Mouse (Mus musculus) intestine, embryonic 15.5 days (tissue): Measurements from ENCODE around the gene Csf3r. TPM values are rescaled to one million over a fixed set of nuclear protein-coding genes. Genes with fewer than 3 reads are reported as not detected.
"Not testable (repeated sequence)": the region's sequence is repeated elsewhere in the genome, so short reads cannot be mapped to it uniquely, and the experiment has no call there.

ENCODE experiments used
- ATAC-seq: fragments of 200-750 bp; cut with Nextera tagmentation; 2 replicates; pipeline ENCODE4 v1.8.0; 2017; ENCODE audit warnings: moderate TSS enrichment, moderate library complexity
- H3K27ac ChIP-seq: fragments of 300-500 bp; sonication (generic); 2 replicates; pipeline ENCODE4 v1.5.1; 2015; ENCODE audit warnings: mild to moderate bottlenecking, inconsistent platforms
- H3K27me3 ChIP-seq: fragments of 300-500 bp; sonication (generic); replicated peaks from 2 replicates; pipeline ENCODE4 v1.6.1; 2015; ENCODE audit warnings: inconsistent platforms
- H3K36me3 ChIP-seq: fragments of 300-500 bp; sonication (generic); 2 replicates; pipeline ENCODE4 v1.6.1; 2015; ENCODE audit warnings: inconsistent platforms
- H3K4me1 ChIP-seq: fragments of 300-500 bp; sonication (generic); replicated peaks from 2 replicates; pipeline ENCODE4 v1.6.1; 2015; ENCODE audit warnings: inconsistent platforms
- H3K4me2 ChIP-seq: fragments of 300-500 bp; sonication (generic); replicated peaks from 2 replicates; pipeline ENCODE4 v1.6.1; 2015; ENCODE audit warnings: mild to moderate bottlenecking, inconsistent platforms
- H3K4me3 ChIP-seq: fragments of 300-500 bp; sonication (generic); replicated peaks from 2 replicates; pipeline ENCODE4 v1.5.1; 2015; ENCODE audit warnings: inconsistent platforms
- H3K9ac ChIP-seq: fragments of 300-500 bp; sonication (generic); 2 replicates; pipeline ENCODE4 v1.6.1; 2015; ENCODE audit warnings: inconsistent platforms
- H3K9me3 ChIP-seq: fragments of 300-500 bp; sonication (generic); 2 replicates; pipeline ENCODE4 v1.6.1; 2016; ENCODE audit warnings: inconsistent platforms
- WGBS: fragments of 180-500 bp; shearing (Covaris S2); methylation state at CpG from one replicate; pipeline ENCODE4 v1.1.7; 2015; 5-methylcytosine and 5-hydroxymethylcytosine counted together
- polyA plus RNA-seq: library from polyadenylated mRNA; unstranded; fragments of >200 nt; fragmentation: Nextera tagmentation; extraction: Ambion mirVana; gene quantifications from 2 replicates; pipeline ENCODE4 v1.2.1, GENCODE M21; 2015

The Csf3r gene
- polyA plus RNA-seq: 0.85 and 1.1 TPM in 2 replicates

DNA sequence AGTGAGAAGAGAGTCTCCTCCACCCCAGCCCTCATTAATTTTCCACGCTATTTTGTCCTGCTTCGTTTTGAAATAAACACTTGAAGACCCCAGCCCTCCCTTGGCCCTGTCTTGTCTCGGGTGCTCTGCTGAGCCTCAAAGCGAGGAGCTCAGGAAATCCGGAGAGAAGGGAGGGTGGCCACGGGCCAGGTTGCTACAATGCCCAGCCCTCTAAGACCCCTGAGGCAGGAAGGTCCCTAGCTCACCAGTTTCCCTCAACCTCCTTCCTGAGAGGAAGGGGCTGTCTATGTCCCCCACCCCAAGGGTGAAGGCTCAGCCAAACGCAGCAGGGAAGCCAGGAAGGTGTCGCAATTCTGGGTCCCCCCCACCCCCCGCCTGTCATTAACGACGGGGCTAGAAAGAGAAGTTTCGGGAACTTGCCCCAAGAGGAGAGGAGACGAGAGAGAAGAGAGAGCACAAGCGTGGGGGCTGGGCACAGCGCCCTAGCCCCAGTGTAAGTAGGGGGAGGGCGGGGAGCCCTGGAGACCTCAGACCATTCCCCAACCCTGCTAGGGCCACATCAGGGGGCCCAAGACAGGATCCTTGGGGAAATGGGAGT is at the start of gene Csf3r:
Gene Csf3r (plus strand): TSS at position 248 of the 598 bp plus-strand sequence.
- Histone ChIP-seq H3K4me2 (no peak within 1 kb of the TSS), H3K36me3 (no peaks in the 10 kb centered on the region), H3K4me3 (no peak within 1 kb of the TSS), H3K27ac (no peak within 1 kb of the TSS), H3K9ac (no peak within 1 kb of the TSS), H3K4me1 (no peaks in the 10 kb centered on the region), H3K27me3 (no peaks in the 10 kb centered on the region), H3K9me3 (no peaks in the 10 kb centered on the region)
- WGBS: 34% methylated on average over 16 of the region's 16 CpGs
- ATAC-seq: no peak

DNA sequence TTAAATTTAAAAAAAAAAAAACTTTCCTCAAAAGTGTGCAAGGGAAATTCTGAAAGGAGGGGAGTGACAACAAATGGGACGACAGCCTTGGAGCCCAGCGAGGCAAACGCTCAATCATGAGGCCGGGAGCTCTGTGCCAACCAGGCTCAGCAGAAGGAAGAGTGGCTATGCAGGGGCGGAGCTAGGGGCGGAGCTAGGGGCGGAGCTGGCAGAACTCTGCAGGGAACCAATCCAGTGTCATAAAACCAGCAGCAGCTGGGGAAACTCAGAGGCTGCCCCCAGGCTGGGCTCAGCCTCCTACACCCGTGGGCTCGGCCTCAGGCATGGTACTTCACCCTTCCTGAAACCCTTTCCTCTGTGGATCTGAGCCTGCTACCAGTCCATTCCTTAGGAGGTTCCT is 46.6 kb upstream of the Csf3r start:
- ATAC-seq: no peak
- no peaks in the 10 kb centered on the region for H3K27me3 ChIP-seq
- no peaks in the 10 kb centered on the region for H3K36me3 ChIP-seq
- no peaks in the 10 kb centered on the region for H3K9me3 ChIP-seq
- no peak overlapping the region for H3K9ac ChIP-seq
- H3K4me1 ChIP-seq: no peaks in the 10 kb centered on the region
- 60% methylated on average over 9 of the region's 9 CpGs for whole genome bisulfite sequencing
- no peak overlapping the region for H3K27ac ChIP-seq
- no peak overlapping the region for H3K4me2 ChIP-seq
- no peak overlapping the region for H3K4me3 ChIP-seq

DNA sequence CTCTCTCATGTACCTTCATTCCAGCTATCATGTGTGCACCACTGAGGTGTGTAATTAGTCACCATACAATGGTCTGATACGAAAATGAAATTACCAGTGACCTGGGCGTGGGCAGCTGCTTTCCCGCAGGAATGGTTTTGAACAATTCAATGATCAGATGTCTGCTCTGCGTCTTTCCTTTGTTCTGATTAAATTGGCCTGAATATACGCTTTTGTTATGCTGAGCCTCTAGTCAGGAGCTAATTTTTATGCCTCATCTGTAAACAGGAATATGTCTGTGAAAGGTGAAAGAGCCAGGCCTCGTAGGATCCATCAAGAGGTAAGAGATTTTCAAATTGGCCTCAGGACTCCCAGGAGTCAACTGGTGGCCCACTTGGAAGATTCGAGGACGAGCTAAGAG is 41.1 kb upstream of the Csf3r start:
- Histone ChIP-seq H3K4me3 (no peak overlapping the region), H3K9ac (no peak overlapping the region), H3K4me2 (no peak overlapping the region), H3K4me1 (no peaks in the 10 kb centered on the region), H3K27me3 (no peaks in the 10 kb centered on the region), H3K36me3 (no peaks in the 10 kb centered on the region), H3K9me3 (no peaks in the 10 kb centered on the region), H3K27ac (no peak overlapping the region)
- no peak for ATAC-seq
- 82% methylated on average over 8 of the region's 8 CpGs for WGBS

DNA sequence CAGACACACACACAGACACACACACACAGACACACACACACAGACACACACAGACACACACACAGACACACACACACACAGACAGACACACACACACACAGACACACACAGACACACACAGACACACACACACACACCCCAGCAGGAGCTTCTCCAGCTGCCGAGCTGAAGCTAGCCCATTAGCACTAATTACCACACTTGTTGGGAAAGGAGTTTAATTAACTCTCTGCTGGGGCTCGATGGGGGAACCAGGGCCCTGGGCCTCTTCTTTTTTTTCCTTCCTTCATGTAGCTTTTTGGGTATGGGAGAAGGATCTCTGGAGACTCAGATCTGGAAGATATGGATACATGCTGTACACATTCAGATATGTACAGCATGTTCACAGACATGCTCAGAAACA is 38.6 kb upstream of the Csf3r start:
- not testable (repeated sequence) for H3K4me2 ChIP-seq, H3K9me3 ChIP-seq, H3K9ac ChIP-seq, H3K27ac ChIP-seq, H3K4me3 ChIP-seq, H3K4me1 ChIP-seq, ATAC-seq, H3K27me3 ChIP-seq, H3K36me3 ChIP-seq
- WGBS: 42% methylated on average over 2 of the region's 2 CpGs

DNA sequence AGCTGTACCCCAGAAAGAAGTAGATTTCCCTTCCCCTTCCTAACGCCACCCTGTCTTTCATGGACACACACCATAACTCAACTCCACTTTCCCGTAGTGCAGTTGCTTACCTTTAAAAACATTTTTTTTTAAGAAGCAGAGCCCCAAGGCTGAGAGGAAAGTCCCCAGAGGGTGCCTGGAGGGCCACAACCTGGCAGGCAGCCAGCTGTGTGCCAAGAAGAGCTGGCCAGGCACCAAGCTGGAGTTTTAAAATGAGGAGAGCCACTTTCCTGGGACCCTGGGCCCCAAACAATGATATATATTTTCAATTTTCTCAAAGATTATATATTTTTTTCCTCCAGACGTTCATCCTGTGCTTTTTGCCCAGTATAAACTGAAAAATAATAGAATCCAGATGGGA is 37.3 kb upstream of the Csf3r start:
- H3K4me1 ChIP-seq: no peaks in the 10 kb centered on the region
- no peak overlapping the region for H3K9ac ChIP-seq
- no peaks in the 10 kb centered on the region for H3K27me3 ChIP-seq
- no peaks in the 10 kb centered on the region for H3K9me3 ChIP-seq
- no peak overlapping the region for H3K4me3 ChIP-seq
- no peak overlapping the region for H3K4me2 ChIP-seq
- 61% methylated on average over 3 of the region's 3 CpGs for WGBS
- no peaks in the 10 kb centered on the region for H3K36me3 ChIP-seq
- no peak overlapping the region for H3K27ac ChIP-seq
- no peak for ATAC-seq

GRCm38 (mm10) chr4:125989061-125989460 is 35.3 kb upstream of the Csf3r start:
- H3K36me3 ChIP-seq: no peaks in the 10 kb centered on the region
- no peak overlapping the region for H3K27ac ChIP-seq
- WGBS: 59% methylated on average over 11 of the region's 11 CpGs
- H3K4me2 ChIP-seq: no peak overlapping the region
- H3K9me3 ChIP-seq: no peaks in the 10 kb centered on the region
- no peak for ATAC-seq
- H3K4me1 ChIP-seq: no peaks in the 10 kb centered on the region
- H3K9ac ChIP-seq: no peak overlapping the region
- H3K27me3 ChIP-seq: no peaks in the 10 kb centered on the region
- H3K4me3 ChIP-seq: no peak overlapping the region

DNA sequence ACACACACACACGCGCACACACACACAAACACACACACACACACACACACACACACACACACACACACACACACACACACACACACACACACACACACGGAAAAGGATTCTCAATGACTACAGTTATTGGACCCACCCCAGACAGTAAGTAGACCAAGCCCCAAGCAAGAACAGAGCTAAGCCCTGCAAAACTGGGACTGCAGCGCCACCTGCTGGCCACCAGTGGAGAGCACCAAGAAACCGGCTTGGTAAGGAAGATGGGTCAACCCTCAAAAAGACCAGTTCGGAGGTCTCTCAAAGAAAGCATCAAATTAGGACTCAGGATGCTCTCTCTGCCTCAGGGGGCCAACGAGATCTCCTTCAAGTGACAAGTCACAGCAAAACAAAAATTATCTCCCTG is 34.2 kb upstream of the Csf3r start:
- no peak overlapping the region for H3K9ac ChIP-seq
- 13% methylated on average over 5 of the region's 7 CpGs for WGBS

GRCm38 (mm10) chr4:125992206-125992605 is 32.1 kb upstream of the Csf3r start:
- Histone ChIP-seq H3K9ac (no peak overlapping the region), H3K4me2 (no peak overlapping the region), H3K27ac (no peak overlapping the region), H3K4me1 (no peaks in the 10 kb centered on the region), H3K27me3 (no peaks in the 10 kb centered on the region), H3K36me3 (no peaks in the 10 kb centered on the region), H3K4me3 (no peak overlapping the region), H3K9me3 (no peaks in the 10 kb centered on the region)
- ATAC-seq: no peak
- WGBS: 82% methylated on average over 3 of the region's 3 CpGs

More for the DNA sequence above, 34.2 kb upstream of the Csf3r start:
- H3K27me3 ChIP-seq: no peaks in the 10 kb centered on the region
- no peak for ATAC-seq
- H3K36me3 ChIP-seq: no peaks in the 10 kb centered on the region
- no peak overlapping the region for H3K4me3 ChIP-seq
- H3K9me3 ChIP-seq: no peaks in the 10 kb centered on the region
- no peak overlapping the region for H3K27ac ChIP-seq
- H3K4me2 ChIP-seq: no peak overlapping the region
- H3K4me1 ChIP-seq: no peaks in the 10 kb centered on the region

- H3K4me3 ChIP-seq: no peak overlapping the region
- no peak for ATAC-seq
- H3K4me1 ChIP-seq: no peaks in the 10 kb centered on the region
- peaks cover under 1% of the 10 kb centered on the region; the same call in 1 of the 2 replicates for H3K9me3 ChIP-seq
- no peak overlapping the region for H3K4me2 ChIP-seq
- no peaks in the 10 kb centered on the region for H3K27me3 ChIP-seq
- H3K9ac ChIP-seq: no peak overlapping the region
- H3K27ac ChIP-seq: no peak overlapping the region
- WGBS: 47% methylated on average over 2 of the region's 2 CpGs
- H3K36me3 ChIP-seq: no peaks in the 10 kb centered on the region
Measured at GRCm38 (mm10) chr4:125992906-125993305, 31.4 kb upstream of the Csf3r start.

- Histone ChIP-seq H3K36me3 (no peaks in the 10 kb centered on the region), H3K4me3 (no peak overlapping the region), H3K4me1 (no peaks in the 10 kb centered on the region), H3K27me3 (no peaks in the 10 kb centered on the region), H3K27ac (no peak overlapping the region), H3K4me2 (no peak overlapping the region), H3K9ac (no peak overlapping the region), H3K9me3 (peaks cover 7% of the 10 kb centered on the region; the same call in 1 of the 2 replicates)
- 8% methylated on average over 4 of the region's 4 CpGs for WGBS
- no peak for ATAC-seq
Measured at GRCm38 (mm10) chr4:125996576-125996975, 27.8 kb upstream of the Csf3r start.

DNA sequence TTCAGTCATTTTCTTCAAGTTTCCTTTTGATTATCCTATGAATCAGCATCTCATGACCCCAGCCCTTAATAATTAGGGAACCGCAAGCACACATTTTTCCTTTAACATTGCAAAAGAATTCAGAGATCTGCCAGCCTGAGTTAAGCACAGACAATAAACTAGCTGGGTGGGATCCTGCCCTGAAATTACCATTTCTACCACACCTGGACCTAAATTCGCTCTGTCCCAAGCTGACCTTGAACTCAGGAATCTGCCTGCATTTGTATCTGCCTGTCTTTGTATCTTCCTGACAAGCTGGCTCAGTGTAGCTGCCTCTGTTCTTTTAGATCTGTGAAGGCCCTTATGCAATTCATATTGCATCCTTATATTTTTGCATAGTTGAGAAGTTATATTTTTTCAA is 26.5 kb upstream of the Csf3r start:
- Histone ChIP-seq H3K9me3 (peaks cover 7% of the 10 kb centered on the region; the same call in 1 of the 2 replicates), H3K4me1 (no peaks in the 10 kb centered on the region), H3K4me3 (no peak overlapping the region), H3K36me3 (no peaks in the 10 kb centered on the region), H3K27ac (no peak overlapping the region), H3K9ac (no peak overlapping the region), H3K4me2 (no peak overlapping the region), H3K27me3 (no peaks in the 10 kb centered on the region)
- 89% methylated on average over 2 of the region's 2 CpGs for WGBS
- no peak for ATAC-seq

GRCm38 (mm10) chr4:126001311-126002199 is 22.8 kb upstream of the Csf3r start:
- H3K36me3 ChIP-seq: no peaks in the 10 kb centered on the region
- no peaks in the 10 kb centered on the region for H3K27me3 ChIP-seq
- WGBS: 81% methylated on average over 12 of the region's 12 CpGs
- H3K4me2 ChIP-seq: no peak overlapping the region
- no peak overlapping the region for H3K27ac ChIP-seq
- H3K4me1 ChIP-seq: no peaks in the 10 kb centered on the region
- H3K9me3 ChIP-seq: peaks cover 7% of the 10 kb centered on the region; the same call in 1 of the 2 replicates
- H3K9ac ChIP-seq: no peak overlapping the region
- no peak overlapping the region for H3K4me3 ChIP-seq
- no peak for ATAC-seq
